Mouse (Mus musculus) thymus, adult 2 months (tissue): Measurements from ENCODE around the gene Ncln.

Experiments used
- CTCF ChIP-seq: fragments of 200-500 bp; IDR thresholded peaks from 2 replicates; pipeline ENCODE4 v1.5.1; 2012; ENCODE audit warnings: mild to moderate bottlenecking, control low read depth, low read length, moderate library complexity, borderline replicate concordance; ENCODE audit not compliant: control insufficient read depth, poor library complexity, insufficient read depth; ENCODE audit errors: extremely low read depth
- POLR2A ChIP-seq: fragments of 200-500 bp; IDR thresholded peaks from 2 replicates; pipeline ENCODE4 v1.6.1; 2012; ENCODE audit warnings: mild to moderate bottlenecking, low read length, control low read depth, moderate library complexity; ENCODE audit not compliant: control insufficient read depth, poor library complexity, insufficient read depth; ENCODE audit errors: extremely low read depth

- TF ChIP-seq POLR2A (no peak), CTCF (no peak)
Measured at GRCm38 (mm10) chr10:81541803-81542202, 45.6 kb upstream of the Ncln start.
